17 mouse cellular contexts compared by ENCODE assay signal in genomic region chr1:85913078-85913755, GRCm38 (mm10). TPM values are rescaled to one million over a fixed set of nuclear protein-coding genes. Genes with fewer than 3 reads are reported as not detected.
"Had no signal": no experiment of that assay in that cellular context is flagged by ENCODE, and none has a peak within 500 bp of the region (broad histone marks: within the 10 kb centered on the region; RNA-seq: fewer than 3 reads in every experiment).

No protein-coding gene starts in this region.

- DNase-seq: lung, adult 18-20 months; lung, embryonic 14.5 days; lung, postnatal 10 days; lung, postnatal 4 days; midbrain, embryonic 14.5 days; right cerebral cortex, postnatal 14 days; thymus, adult 2 months; thymus, postnatal 25 days; thymus, postnatal 4 days had no signal

- ATAC-seq: midbrain, embryonic 16.5 days had no signal

- H3K27ac ChIP-seq: midbrain, embryonic 10.5 days; midbrain, embryonic 12.5 days; neural tube, embryonic 12.5 days; stomach, embryonic 15.5 days; stomach, postnatal 0 days had no signal

- H3K4me3 ChIP-seq: midbrain, embryonic 10.5 days; midbrain, embryonic 12.5 days; neural tube, embryonic 12.5 days; stomach, embryonic 15.5 days had no signal

RNA-seq across cellular contexts. Expression of gene 4933407L21Rik, which starts 15.1 kb away (rescaled TPM):
- total RNA-seq: megakaryocyte-erythroid progenitor cell, adult 5-6 weeks had no signal
- polyA plus RNA-seq: lung, embryonic 14.5 days had no signal

RNA-seq across cellular contexts. Expression of gene Gpr55, which starts 47.6 kb away (rescaled TPM):
- total RNA-seq: megakaryocyte-erythroid progenitor cell, adult 5-6 weeks had no signal
- polyA plus RNA-seq: lung, embryonic 14.5 days; lung, embryonic 16.5 days; midbrain, embryonic 10.5 days had no signal
